Mouse (Mus musculus): ENCODE measurements around the gene Ptpn22.
A peak's percentile ranks its signal among the peaks of the same experiment; 100 is the strongest.

Gene Ptpn22

GRCm38 (mm10) chr3:103857977-103858563, 1.5 kb upstream of the Ptpn22 start:
- no peak for DNase-seq (ENCODE audit: low read depth)

- peak; percentile 38 for DNase-seq (ENCODE audit: low read depth)
Observed at GRCm38 (mm10) chr3:103859851-103860391, 326 bp downstream of the Ptpn22 start.

GRCm38 (mm10) chr3:103862721-103863220, 3.2 kb downstream of the Ptpn22 start:
- DNase-seq (ENCODE audit: low read depth), result no peak

GRCm38 (mm10) chr3:103864200-103864599, 4.6 kb downstream of the Ptpn22 start:
- no peak for DNase-seq (ENCODE audit: low read depth)

- no peak for DNase-seq (ENCODE audit: low read depth)
Observed at GRCm38 (mm10) chr3:103867424-103867971, 7.9 kb downstream of the Ptpn22 start.

GRCm38 (mm10) chr3:103868008-103868407, 8.4 kb downstream of the Ptpn22 start:
- no peak for DNase-seq (ENCODE audit: low read depth)

GRCm38 (mm10) chr3:103872663-103873098, 13.1 kb downstream of the Ptpn22 start:
- DNase-seq (ENCODE audit: low read depth), result no peak

GRCm38 (mm10) chr3:103874329-103874728, 14.7 kb downstream of the Ptpn22 start:
- DNase-seq (ENCODE audit: low read depth), result no peak

GRCm38 (mm10) chr3:103885946-103886345, 26.4 kb downstream of the Ptpn22 start:
- DNase-seq (ENCODE audit: low read depth), result no peak

- peak; percentile 89 for DNase-seq (ENCODE audit: low read depth)
Observed at GRCm38 (mm10) chr3:103887581-103887980, 28.0 kb downstream of the Ptpn22 start.

GRCm38 (mm10) chr3:103893374-103893773, 33.8 kb downstream of the Ptpn22 start:
- DNase-seq (ENCODE audit: low read depth), result no peak

GRCm38 (mm10) chr3:103904705-103905104, 45.1 kb downstream of the Ptpn22 start:
- peak; percentile 76 for DNase-seq (ENCODE audit: low read depth)

- DNase-seq (ENCODE audit: low read depth), result peak; percentile 45
Observed at GRCm38 (mm10) chr3:103907335-103908030, 47.9 kb downstream of the Ptpn22 start.

GRCm38 (mm10) chr3:103908781-103909180, 49.2 kb downstream of the Ptpn22 start:
- peak; percentile 28 for DNase-seq (ENCODE audit: low read depth)

GRCm38 (mm10) chr3:103913451-103913961, 53.9 kb downstream of the Ptpn22 start:
- peak; percentile 16 for DNase-seq (ENCODE audit: low read depth)

GRCm38 (mm10) chr3:103914010-103914669, 54.5 kb downstream of the Ptpn22 start, which contains the start of gene Rsbn1:
TSS of gene Rsbn1 (plus strand) at chr3:103914120.
- DNase-seq (ENCODE audit: low read depth), result peak; percentile 98

- DNase-seq (ENCODE audit: low read depth), result peak; percentile 59
Observed at GRCm38 (mm10) chr3:103914732-103915508, 55.3 kb downstream of the Ptpn22 start.

GRCm38 (mm10) chr3:103915509-103915896, 55.9 kb downstream of the Ptpn22 start:
- DNase-seq (ENCODE audit: low read depth), result no peak

GRCm38 (mm10) chr3:103916205-103916838, 56.7 kb downstream of the Ptpn22 start:
- peak; percentile 38 for DNase-seq (ENCODE audit: low read depth)

GRCm38 (mm10) chr3:103916839-103917237, 57.2 kb downstream of the Ptpn22 start:
- peak; percentile 17 for DNase-seq (ENCODE audit: low read depth)

GRCm38 (mm10) chr3:103920094-103920493, 60.5 kb downstream of the Ptpn22 start:
- no peak for DNase-seq (ENCODE audit: low read depth)

Measured in NIH3T3 (cell line).